Mouse (Mus musculus) midbrain, embryonic 14.5 days (tissue): ENCODE results near the gene Zfp574. TPM values are rescaled to one million over a fixed set of nuclear protein-coding genes. Genes with fewer than 3 reads are reported as not detected.

Experiments used
- ATAC-seq: fragments of 200-750 bp; cut with Nextera tagmentation; 2 replicates; pipeline ENCODE4 v1.8.0; 2017; ENCODE audit warnings: moderate number of reproducible peaks, moderate library complexity; ENCODE audit not compliant: low FRiP score, low TSS enrichment
- DNase-seq: peaks from one replicate; pipeline ENCODE4 v3.0.0-alpha.2; 2015
- H3K27ac ChIP-seq: fragments of 300-500 bp; sonication (generic); replicated peaks from 2 replicates; pipeline ENCODE4 v1.5.1; 2014; ENCODE audit warnings: mild to moderate bottlenecking, low read depth, low read length, moderate library complexity
- H3K27me3 ChIP-seq: fragments of 300-500 bp; sonication (generic); 2 replicates; pipeline ENCODE4 v1.6.1; 2014; ENCODE audit warnings: low read length, control low read depth, mixed read lengths; ENCODE audit not compliant: control insufficient read depth, insufficient read depth
- H3K36me3 ChIP-seq: fragments of 300-500 bp; sonication (generic); 2 replicates; pipeline ENCODE4 v1.6.1; 2014; ENCODE audit warnings: low read length, control low read depth; ENCODE audit not compliant: control insufficient read depth, insufficient read depth
- H3K4me1 ChIP-seq: fragments of 300-500 bp; sonication (generic); 2 replicates; pipeline ENCODE4 v1.6.1; 2014; ENCODE audit warnings: mild to moderate bottlenecking, antibody characterized with exemption, low read length, control low read depth; ENCODE audit not compliant: control insufficient read depth, insufficient read depth
- H3K4me2 ChIP-seq: fragments of 300-500 bp; sonication (generic); 2 replicates; pipeline ENCODE4 v1.6.1; 2014; ENCODE audit warnings: mild to moderate bottlenecking, low read length, moderate library complexity
- H3K4me3 ChIP-seq: fragments of 300-500 bp; sonication (generic); replicated peaks from 2 replicates; pipeline ENCODE4 v1.5.1; 2014; ENCODE audit warnings: low read depth, low read length
- H3K9ac ChIP-seq: fragments of 300-500 bp; sonication (generic); replicated peaks from 2 replicates; pipeline ENCODE4 v1.6.1; 2014; ENCODE audit warnings: mild to moderate bottlenecking, low read length, moderate library complexity
- H3K9me3 ChIP-seq: fragments of 300-500 bp; sonication (generic); 2 replicates; pipeline ENCODE4 v1.6.1; 2016; ENCODE audit warnings: low read length, control low read depth, mixed read lengths; ENCODE audit not compliant: control insufficient read depth
- WGBS: fragments of 180-500 bp; shearing (Covaris S2); extraction: QIAGEN DNeasy Blood & Tissue Kit; methylation state at CpG from one replicate; pipeline ENCODE4 v1.1.7; 2014; 5-methylcytosine and 5-hydroxymethylcytosine counted together
- polyA plus RNA-seq: library from polyadenylated mRNA; unstranded; fragments of >200 nt; fragmentation: Nextera tagmentation; extraction: Ambion mirVana; gene quantifications from 2 replicates; pipeline ENCODE4 v1.2.1, GENCODE M21; 2014

Zfp574 gene
- polyA plus RNA-seq, 1 experiment from 2014 or later: 33.0 TPM

DNA sequence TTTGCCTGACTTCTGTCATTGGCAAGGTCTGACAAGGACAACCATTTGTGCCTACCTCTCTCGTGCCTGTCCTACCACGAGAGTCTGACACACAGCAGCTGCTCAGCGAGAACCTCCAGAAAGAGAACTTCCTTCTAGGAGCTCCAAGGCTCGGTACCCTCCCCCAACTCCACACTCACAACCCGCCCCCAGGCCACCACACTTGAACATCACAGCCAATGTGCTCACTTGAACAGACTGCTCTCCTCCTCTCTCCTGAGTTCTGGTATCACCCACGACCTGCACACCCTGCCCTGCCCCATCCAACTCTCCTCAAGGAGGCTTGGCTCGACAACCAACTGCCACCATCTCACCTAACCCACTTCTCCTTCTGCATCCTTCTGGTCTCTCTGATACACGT is 8.5 kb upstream of the Zfp574 start:
- 92% methylated on average over 8 of the region's 8 CpGs for WGBS
- peaks cover 94% of the 10 kb centered on the region for H3K36me3 ChIP-seq
- no peak for DNase-seq
- no peak overlapping the region for H3K27ac ChIP-seq
- H3K4me3 ChIP-seq: no peak overlapping the region
- no peak for ATAC-seq
- H3K9ac ChIP-seq: no peak overlapping the region
- H3K9me3 ChIP-seq: no peaks in the 10 kb centered on the region
- H3K27me3 ChIP-seq: no peaks in the 10 kb centered on the region
- H3K4me2 ChIP-seq: no peak overlapping the region
- H3K4me1 ChIP-seq: peaks cover 9% of the 10 kb centered on the region

DNA sequence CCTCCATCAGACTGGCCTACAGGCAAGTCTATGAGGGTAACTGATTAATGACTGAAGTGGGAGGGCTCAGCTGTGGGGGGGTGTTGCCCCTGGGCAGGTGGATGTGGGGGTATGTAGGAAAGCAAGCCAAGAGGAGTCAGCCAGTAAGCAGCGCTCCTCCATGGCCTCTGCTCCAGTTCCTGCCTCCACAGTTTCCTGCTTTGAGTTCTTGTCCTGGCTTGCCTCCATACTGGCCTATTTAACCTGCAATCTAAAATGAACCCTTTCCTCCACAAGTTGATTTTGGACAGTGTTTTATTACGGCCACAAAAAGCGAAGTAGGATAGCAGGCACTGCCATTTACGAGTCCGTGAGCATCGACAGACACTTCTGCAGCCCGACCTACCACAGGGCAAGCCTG is 5.0 kb upstream of the Zfp574 start:
- Histone ChIP-seq H3K9ac (no peak overlapping the region), H3K4me2 (no peak overlapping the region), H3K27me3 (no peaks in the 10 kb centered on the region), H3K9me3 (no peaks in the 10 kb centered on the region), H3K4me1 (peaks cover 34% of the 10 kb centered on the region), H3K36me3 (peaks cover 62% of the 10 kb centered on the region), H3K27ac (no peak overlapping the region), H3K4me3 (no peak overlapping the region)
- ATAC-seq (no peak), DNase-seq (no peak)
- 94% methylated on average over 7 of the region's 7 CpGs for WGBS

DNA sequence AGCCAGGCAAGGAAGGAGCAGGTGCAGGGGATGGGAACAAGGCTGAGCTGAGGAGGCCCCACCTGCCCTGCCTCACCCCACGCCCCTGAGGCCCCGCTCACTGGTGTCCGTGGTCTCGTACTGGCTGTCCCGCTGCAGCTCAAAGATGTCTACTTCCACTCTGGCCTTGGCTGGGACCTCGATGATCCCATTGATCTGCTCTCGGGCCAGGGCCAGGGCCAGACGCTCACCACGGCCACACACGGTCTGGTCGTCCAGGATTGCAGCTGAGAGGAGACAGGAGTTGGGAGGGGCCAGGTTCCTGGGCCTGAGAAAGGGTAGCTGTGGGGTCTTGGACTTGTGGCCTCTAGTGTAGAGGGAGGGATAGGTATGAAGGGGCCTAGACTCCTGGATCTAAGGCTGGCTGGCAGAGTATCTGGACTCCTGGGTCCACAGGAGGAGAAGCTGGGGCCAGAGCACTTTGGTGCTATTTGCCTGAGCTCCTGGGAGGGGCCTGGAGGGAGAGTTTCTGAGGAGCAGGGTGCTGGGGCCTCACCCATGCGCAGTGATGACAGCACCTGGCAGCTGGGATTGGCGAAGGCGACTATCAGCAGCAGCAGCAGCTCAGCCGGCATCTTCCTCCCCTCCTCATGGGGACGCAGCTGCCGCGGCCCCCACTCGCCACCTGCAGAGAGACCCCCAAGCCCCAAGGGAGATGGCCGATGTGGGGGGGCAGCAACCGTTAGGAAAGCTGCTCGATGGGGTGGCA is 4.3 kb upstream of the Zfp574 start:
- DNase-seq (no peak), ATAC-seq (no peak)
- Histone ChIP-seq H3K4me1 (peaks cover 34% of the 10 kb centered on the region), H3K9me3 (no peaks in the 10 kb centered on the region), H3K4me2 (peak overlapping the region; percentile 80), H3K27me3 (no peaks in the 10 kb centered on the region), H3K4me3 (peak overlapping the region; percentile 5; the same call in 1 of the 2 replicates), H3K36me3 (peaks cover 55% of the 10 kb centered on the region), H3K27ac (0 out of 2 replicates have a peak overlapping the region, but pooled peaks have one; percentile 9), H3K9ac (no peak overlapping the region; the same call in 1 of the 2 replicates)
- 84% methylated on average over 22 of the region's 22 CpGs for WGBS

DNA sequence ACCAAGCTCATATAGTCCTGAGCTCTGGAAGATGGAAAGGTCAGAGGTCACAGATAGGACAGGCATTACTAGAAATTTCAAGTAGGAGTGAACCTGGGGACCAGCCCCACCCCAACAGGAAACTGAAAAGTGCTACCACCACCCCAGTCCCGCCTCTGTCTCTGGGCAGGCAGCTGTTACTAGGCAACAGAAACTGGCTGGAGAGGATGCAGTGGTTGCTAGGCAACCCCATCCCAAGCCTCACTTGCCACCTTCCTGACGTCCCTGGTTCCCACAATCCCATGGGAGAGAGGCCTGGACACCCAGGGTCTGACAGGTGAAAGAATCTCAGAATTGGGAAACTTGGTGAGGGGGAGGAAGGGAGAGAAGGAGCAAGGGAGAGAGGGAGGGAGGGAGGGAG is 3.6 kb upstream of the Zfp574 start:
- no peaks in the 10 kb centered on the region for H3K27me3 ChIP-seq
- H3K4me2 ChIP-seq: peak overlapping the region; percentile 80
- peak; percentile 89 for DNase-seq
- peaks cover 40% of the 10 kb centered on the region for H3K4me1 ChIP-seq
- 0 out of 2 replicates have a peak overlapping the region, but pooled peaks have one; percentile 9 for H3K27ac ChIP-seq
- 6% methylated on average over 2 of the region's 2 CpGs for WGBS
- no peaks in the 10 kb centered on the region for H3K9me3 ChIP-seq
- H3K9ac ChIP-seq: no peak overlapping the region
- H3K36me3 ChIP-seq: peaks cover 48% of the 10 kb centered on the region
- peak overlapping the region; percentile 5; the same call in 1 of the 2 replicates for H3K4me3 ChIP-seq
- ATAC-seq: no peak

DNA sequence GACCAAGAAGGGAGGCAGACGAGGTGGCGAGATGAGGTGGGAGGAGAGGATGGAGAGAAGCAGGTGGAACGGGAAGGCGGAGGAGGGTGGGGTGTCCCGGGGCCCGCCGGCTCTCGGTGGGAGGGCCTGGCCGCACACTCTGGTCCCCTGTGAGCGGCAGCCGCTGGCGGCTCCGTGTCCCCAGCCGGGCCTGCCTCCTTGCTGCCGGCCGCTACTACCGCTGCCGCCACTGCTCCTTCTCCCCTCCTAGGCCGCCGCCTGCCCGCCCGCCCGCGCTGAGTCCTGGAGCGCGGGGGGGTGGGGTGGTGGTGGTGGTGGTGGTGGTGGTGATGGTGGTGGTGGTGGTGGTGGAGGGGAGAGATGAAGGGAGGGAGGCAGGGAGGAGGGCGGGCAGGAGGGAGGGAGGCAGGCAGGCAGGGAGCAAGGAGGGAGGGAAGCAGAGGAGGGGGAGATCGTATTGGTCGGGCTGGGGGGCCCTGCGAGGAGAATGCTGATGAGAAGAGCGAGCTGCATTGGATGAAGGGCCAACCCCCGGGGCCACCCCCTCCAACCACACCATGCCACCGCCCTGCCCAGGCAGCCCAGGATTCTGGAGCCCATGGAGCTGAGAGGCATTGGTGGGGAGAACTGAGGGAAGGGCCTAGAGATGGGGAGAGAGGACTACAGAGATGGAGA is 486 bp downstream of the Zfp574 start:
- peak overlapping the region; percentile 55 for H3K4me3 ChIP-seq
- H3K4me2 ChIP-seq: peak overlapping the region; percentile 80
- peak overlapping the region; percentile 96 for H3K27ac ChIP-seq
- ATAC-seq (peak; percentile 39), DNase-seq (peak; percentile 84)
- H3K27me3 ChIP-seq: no peaks in the 10 kb centered on the region
- 0% methylated on average over 30 of the region's 33 CpGs for WGBS
- no peaks in the 10 kb centered on the region for H3K9me3 ChIP-seq
- peak overlapping the region; percentile 98 for H3K9ac ChIP-seq
- H3K4me1 ChIP-seq: peaks cover 49% of the 10 kb centered on the region
- H3K36me3 ChIP-seq: peaks cover 8% of the 10 kb centered on the region

DNA sequence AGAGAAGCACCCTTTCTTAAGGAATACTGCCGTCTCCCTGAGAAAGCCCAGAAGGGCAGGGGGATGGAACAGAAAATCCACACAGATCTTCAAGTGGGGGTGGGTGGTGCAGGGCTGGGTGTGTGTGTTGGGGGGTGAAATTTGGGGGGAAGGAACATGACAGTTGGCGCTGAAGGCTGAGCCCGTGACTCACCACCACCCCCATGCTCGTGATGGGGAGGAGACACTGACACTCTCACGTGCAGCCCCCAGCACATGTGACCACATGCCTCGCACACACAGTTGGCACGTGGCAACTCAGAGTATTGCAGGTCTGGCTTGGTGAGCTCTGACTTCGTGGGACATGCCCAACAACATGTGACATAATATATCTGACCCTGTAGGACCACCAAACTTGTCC is 1.6 kb downstream of the Zfp574 start:
- DNase-seq (no peak), ATAC-seq (no peak)
- no peak overlapping the region for H3K9ac ChIP-seq
- WGBS: 82% methylated on average over 8 of the region's 8 CpGs
- no peaks in the 10 kb centered on the region for H3K9me3 ChIP-seq
- no peaks in the 10 kb centered on the region for H3K36me3 ChIP-seq
- no peaks in the 10 kb centered on the region for H3K27me3 ChIP-seq
- no peak overlapping the region for H3K4me2 ChIP-seq
- H3K27ac ChIP-seq: peak overlapping the region; percentile 96
- peaks cover 51% of the 10 kb centered on the region for H3K4me1 ChIP-seq
- no peak overlapping the region for H3K4me3 ChIP-seq

DNA sequence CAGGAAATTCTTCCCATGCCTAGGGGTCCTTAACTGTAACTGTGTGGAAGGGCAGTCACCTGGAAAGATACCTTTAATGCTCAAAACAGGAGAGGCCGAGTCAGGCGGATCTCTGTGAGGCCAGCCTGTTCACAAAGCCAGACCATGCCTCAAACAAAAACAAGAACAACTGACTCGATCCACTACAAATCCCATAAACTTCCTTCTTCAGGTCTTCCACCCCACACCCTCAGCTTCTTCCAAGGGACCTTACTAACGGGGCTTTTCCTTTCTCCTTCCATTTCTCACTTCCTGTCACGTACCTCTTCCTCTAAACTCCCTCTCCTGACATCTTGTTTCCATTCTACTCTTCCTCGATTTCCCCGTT is 3.9 kb downstream of the Zfp574 start:
- H3K4me1 ChIP-seq: peaks cover 30% of the 10 kb centered on the region

DNA sequence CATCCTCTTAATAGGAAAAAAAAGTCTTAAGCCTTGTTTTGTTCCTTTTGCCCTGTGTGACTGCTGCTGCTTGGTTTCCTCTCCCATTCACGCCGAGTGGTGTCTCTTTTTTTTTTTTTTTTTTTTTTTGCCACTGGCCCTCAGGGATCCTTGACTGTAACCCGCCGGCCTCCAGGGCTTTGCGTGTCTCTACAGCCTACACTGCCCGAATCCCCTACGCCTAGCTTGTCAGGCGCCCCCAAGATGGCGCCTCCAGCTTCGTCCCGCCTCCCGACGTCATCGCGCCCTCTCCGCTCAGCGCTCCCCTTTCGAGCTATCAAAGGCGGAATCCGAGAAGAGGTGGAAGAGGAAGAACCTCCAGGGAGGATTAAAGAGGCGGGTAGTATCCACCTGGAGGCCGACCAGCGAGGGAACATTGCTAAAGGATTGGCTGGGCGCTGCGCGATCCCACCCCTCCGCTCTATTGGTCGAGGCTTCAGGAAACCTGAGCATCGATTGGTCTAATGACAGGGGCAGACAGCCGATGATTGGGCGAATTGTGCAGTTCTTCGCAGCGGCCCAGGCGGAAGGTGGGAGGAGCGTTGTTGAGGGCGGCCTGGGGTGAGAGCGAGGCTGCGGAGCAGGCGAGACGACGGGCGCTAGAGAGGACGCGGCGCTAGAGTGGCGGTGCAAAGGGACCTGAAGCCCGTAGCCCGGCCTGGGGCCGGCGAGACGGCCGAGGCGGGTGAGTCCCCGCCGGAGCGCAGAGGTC is 4.5 kb downstream of the Zfp574 start:
- ATAC-seq: peak; percentile 96
- Histone ChIP-seq H3K9ac (peak overlapping the region; percentile 91), H3K9me3 (no peaks in the 10 kb centered on the region), H3K4me2 (peak overlapping the region; percentile 69), H3K27ac (peak overlapping the region; percentile 94), H3K4me1 (peaks cover 28% of the 10 kb centered on the region), H3K4me3 (peak overlapping the region; percentile 90), H3K27me3 (no peaks in the 10 kb centered on the region), H3K36me3 (peaks cover 25% of the 10 kb centered on the region)
- DNase-seq: peak; percentile 98
- under 1% methylated on average over 56 of the region's 56 CpGs for WGBS

More for the DNA sequence above, 3.9 kb downstream of the Zfp574 start:
- Histone ChIP-seq H3K4me3 (peak overlapping the region; percentile 90), H3K36me3 (peaks cover 19% of the 10 kb centered on the region), H3K9me3 (no peaks in the 10 kb centered on the region), H3K4me2 (peak overlapping the region; percentile 52), H3K27me3 (no peaks in the 10 kb centered on the region), H3K9ac (peak overlapping the region; percentile 49), H3K27ac (peak overlapping the region; percentile 90)
- ATAC-seq (no peak), DNase-seq (no peak)
- 23% methylated on average over 7 of the region's 7 CpGs for WGBS
